Mouse (Mus musculus) forelimb bud, embryonic 11.5 days (tissue): Measurements from ENCODE around the gene Ddx56.
"Not testable (repeated sequence)": the region's sequence is repeated elsewhere in the genome, so short reads cannot be mapped to it uniquely, and the experiment has no call there.

Source experiments
- DNase-seq: peaks from one replicate; pipeline ENCODE4 v3.0.0-alpha.2; 2012; ENCODE audit warnings: low read depth, low spot score

Gene Ddx56

DNA sequence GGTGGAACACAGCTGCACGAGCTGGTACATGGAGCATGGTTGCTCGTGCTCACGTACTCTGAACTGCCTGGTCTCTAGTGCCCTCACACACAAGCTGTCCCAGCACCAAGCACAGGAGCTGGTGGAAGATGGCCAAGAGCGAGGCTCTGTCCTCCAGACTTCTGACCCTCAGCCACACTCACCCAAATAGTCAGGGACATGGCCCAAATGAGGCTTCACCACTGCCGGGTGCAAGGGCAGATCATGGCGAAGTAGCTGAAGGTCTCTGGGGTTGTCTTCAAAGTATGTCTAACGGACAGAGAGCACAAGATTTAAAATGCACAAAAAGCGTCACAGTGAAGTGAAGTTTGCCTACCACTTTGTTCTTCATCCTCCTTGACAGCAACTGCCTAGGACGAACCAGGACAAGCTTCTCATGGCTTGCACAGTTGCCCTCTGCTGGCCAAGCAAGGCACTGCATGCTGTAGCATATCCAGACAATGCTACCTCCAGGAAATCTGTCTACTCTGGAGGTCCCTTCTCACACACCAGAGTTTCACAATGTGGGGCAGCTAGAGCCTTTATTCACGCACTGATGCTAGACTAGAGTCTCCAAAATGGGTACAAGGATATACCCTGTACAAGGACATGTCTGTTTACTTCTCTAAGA is 6.0 kb downstream of the Ddx56 start:
- DNase-seq: peak; percentile 73

- DNase-seq: no peak
Measured at GRCm38 (mm10) chr11:6259413-6259812, 8.2 kb downstream of the Ddx56 start.

DNA sequence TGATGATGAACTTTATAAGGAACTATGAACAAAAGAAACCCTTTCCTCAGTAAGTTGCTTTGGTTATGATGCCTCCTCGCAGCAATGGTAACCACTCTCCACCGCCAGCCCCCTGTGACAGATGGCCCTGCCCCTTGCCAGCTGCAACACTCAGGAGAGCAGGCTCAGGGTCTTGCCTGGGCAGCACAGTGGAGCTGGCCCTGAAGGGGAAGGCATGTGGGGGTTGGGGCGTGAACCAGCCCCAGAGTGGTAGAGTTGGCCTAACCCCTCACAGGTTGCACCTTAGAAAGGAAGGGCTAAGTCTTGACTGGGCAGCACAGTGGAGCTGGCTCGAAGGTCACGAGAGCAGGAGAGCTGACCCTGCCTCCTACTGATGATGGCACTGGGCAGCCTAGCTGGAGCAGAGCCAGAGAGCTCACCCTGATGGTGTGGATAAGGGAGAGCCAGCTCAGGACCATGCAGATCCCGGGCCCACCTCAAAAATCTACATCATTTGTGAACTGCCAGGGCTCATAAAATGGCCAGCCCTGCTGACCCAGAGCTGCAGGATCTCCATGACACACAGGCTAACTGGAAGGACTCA is 11.0 kb downstream of the Ddx56 start:
- DNase-seq: no peak

GRCm38 (mm10) chr11:6254602-6255001 is 13.0 kb downstream of the Ddx56 start:
- DNase-seq: not testable (repeated sequence)

DNA sequence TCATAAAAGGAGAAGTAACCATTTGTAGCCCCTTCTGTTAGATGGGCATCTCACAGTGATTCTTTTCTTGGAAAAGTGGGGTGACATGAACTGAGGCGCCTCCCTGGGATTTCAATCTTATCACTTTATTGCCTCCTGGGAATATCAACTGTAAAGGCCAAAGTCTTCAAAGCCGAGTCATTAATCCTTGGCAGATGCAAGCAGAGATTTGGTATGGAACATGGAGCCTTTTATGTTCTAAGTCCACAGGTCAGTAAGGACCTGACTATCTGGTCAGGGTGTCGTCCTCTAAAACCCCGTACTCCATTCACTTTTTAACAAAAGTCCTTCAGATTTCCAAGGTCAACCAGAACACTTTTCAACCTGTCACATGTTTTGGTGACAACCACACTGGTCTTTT is 14.7 kb downstream of the Ddx56 start:
- no peak for DNase-seq

DNA sequence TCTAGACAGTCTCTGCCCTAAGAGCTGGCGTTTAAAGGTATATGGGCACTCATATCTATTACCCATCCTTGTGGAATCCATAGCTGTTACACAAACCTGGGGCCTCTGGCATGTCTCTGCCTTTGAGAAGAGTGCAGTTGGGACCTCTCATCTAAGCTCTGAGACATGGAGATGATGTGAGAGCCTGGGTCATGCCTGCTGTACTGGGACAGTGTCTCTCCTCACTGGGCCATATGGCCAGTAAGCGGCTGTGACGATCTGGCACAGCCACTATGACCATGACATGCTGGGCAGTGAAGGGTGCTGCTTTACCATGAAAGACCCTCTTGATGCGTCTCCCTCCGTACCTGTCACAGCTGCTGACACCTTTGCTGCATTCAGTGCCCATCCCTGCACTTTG is 15.3 kb downstream of the Ddx56 start:
- DNase-seq: no peak

GRCm38 (mm10) chr11:6244707-6245106 is 22.9 kb downstream of the Ddx56 start:
- DNase-seq: no peak

GRCm38 (mm10) chr11:6233025-6233424 is 34.5 kb downstream of the Ddx56 start:
- no peak for DNase-seq

DNA sequence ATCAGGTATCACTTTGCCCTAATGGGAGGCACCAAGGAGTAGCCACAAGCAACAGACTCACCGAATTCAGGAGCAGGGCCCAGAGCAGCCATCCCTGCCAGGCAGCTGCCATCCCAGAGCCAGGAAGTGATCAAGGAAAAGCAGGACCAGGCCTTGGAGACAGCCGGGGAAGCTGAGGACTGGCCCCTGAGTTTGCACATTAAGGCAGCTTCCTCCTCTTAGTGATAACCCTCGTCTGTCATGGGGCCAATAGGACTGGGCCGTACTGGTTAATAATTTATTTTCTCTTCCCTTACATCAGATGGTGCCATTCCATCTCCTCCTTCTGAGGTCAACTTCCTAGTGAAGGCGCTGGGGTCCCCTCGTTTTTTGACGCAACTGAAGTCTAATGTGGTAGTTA is 37.6 kb downstream of the Ddx56 start, which contains the start of gene Npc1l1:
Gene Npc1l1 (minus strand): TSS at position 132 of the 400 bp plus-strand sequence.
- DNase-seq: no peak

DNA sequence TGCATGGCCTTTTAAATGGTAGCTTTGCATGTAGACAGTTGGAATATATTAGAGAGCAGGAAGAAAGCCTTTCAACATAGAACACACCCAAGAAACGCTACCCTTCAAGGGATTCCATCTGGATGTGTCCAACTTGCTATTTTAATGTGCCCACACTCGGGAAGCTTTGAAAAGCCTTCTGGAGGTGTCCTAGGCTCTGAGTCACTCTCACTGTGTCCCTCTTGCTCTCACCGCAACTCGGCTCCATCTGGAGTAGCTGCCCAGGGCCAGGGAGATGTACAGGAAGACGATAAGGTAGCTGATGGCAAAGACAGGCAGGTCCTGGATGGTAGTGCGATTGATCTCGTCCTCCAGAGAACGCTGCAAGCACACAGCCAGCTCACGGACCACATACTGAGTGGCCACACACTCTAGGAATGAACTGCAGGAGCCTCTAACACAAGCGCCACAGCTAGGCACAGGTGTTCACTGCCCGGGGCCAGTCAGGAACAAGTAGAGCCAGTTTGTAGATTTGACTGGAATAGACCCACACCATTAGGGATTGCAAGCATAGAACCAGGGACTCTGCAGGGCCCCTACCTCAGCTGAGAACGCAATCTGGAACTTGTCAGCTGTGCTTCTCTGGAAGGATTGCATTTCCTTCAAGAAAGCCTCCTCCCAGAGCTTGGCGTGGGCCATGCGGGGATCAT is 42.9 kb downstream of the Ddx56 start:
- DNase-seq: peak; percentile 7

DNA sequence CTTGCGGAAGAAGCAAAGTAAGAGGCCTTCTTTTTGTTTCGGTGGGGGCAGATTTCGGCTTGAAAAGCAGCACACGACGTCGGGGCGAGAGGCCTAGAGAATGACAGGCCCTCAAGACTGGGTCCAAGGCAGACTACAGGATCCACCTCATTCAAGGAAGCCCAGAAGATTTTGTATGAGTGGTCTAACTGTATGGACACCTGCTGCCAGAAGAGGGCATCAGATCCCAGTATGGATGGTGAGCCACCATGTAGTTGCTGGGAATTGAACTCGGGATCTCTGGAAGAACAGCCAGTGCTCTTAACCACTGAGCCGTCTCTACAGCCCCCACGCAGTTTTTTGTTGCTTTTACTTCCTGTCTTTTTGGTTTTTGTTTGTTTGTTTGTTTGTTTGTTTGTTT is 45.4 kb downstream of the Ddx56 start:
- no peak for DNase-seq

DNA sequence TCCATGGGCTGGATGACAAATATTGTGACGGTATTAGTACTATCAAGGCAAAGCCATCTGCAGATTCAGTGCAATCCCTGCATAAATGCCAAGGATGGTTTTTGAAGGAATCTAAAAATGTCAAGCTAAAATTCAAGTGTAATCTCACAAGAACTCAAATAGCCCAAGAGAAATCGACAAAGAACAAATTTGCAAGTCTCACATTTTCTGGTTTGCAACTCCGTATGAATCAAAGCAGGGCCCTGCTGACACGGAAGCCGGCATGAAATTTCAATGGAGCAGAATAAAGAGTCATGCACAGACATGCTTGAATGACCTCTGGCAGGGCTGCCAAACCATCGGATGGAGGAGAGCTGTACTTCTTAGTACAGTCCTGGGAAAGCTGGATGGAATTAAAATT is 47.6 kb downstream of the Ddx56 start:
- no peak for DNase-seq

DNA sequence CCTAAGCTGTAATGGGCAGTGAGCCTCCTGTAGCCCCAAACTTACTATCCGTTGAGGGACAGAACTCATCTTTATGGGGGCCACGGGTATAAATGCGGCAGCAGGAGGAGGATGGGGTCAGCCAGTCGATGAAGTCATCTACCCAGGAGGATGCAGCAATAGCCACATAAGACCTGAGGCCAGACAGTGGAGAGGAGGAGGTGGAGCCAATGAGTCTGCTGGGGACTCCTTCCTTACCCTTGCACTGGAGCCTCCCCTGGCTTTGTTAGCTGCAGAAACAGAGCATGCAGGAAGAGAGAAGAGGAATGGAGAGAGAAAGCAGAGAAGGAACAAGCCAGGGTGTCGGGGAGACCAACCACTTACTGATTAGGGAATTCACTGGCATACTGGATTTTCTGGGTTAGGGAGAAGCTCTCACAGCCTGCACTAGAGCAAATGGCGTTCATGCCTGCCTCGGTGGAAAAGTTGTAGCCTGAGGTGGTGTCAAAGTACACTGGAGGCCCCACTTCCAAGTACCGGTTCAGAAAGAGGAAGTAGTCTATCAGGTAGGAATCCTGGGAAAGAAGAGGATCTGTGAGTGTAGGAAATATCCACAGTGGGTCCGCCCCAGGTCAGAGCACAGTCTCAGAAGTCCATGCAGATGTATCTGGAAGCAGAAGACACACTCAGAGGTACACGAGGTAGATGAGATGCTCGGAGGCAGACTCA is 49.2 kb downstream of the Ddx56 start:
- DNase-seq: no peak

DNA sequence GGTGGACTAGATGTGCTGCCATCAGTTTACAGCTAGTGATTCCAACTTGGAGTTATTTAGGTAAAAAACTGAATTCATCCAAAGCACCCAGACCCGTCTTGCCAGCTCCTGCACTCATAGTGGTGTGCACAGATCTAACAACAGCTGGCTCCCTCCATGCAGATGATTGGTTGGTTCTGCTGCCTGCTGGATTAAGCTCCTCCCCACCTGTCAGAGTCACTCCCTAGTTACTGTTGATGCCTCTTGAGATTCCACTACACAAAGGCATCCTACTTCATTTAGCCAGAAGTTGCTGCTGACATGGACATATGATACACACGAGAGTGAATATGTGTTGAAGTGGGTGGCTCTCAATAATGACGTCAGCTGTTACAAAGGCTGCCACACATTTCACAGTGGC is 50.7 kb downstream of the Ddx56 start:
- DNase-seq: peak; percentile 5
